Mouse (Mus musculus) lung, adult 2 months (tissue): ENCODE measurements around the gene D5Ertd579e. TPM values are rescaled to one million over a fixed set of nuclear protein-coding genes. Genes with fewer than 3 reads are reported as not detected.

ENCODE experiments used
- DNase-seq: peaks from one replicate; pipeline ENCODE4 v3.0.0; 2022
- H3K4me1 ChIP-seq: fragments of 200-500 bp; 2 replicates; pipeline ENCODE4 v1.6.1; 2011; ENCODE audit warnings: low read length; ENCODE audit not compliant: control insufficient read depth, insufficient read depth
- H3K4me3 ChIP-seq: fragments of 200-500 bp; replicated peaks from 2 replicates; pipeline ENCODE3; 2011; ENCODE audit warnings: low read depth, mild to moderate bottlenecking, control low read depth, low read length; ENCODE audit errors: extremely low read depth
- CTCF ChIP-seq: fragments of 200-500 bp; IDR thresholded peaks from 2 replicates; pipeline ENCODE4 v1.5.1; 2011; ENCODE audit warnings: mild to moderate bottlenecking, low read length, control low read depth; ENCODE audit not compliant: insufficient read depth
- POLR2A ChIP-seq: fragments of 200-500 bp; IDR thresholded peaks from 2 replicates; pipeline ENCODE4 v1.6.1; 2011; ENCODE audit warnings: low read depth, mild to moderate bottlenecking, control low read depth, low read length, borderline replicate concordance; ENCODE audit errors: extremely low read depth
- WGBS: fragments of 180-500 bp; shearing (Covaris S2); methylation state at CpG from one replicate; pipeline ENCODE4 v1.1.7; 2018; 5-methylcytosine and 5-hydroxymethylcytosine counted together
- polyA plus RNA-seq: library from polyadenylated mRNA; depleted of rRNA; stranded (reverse); fragments of >200 nt; gene quantifications from 2 replicates; pipeline ENCODE4 v1.2.3, GENCODE M21; 2012

Gene D5Ertd579e
- polyA plus RNA-seq, 1 experiment, result 23.3 TPM

DNA sequence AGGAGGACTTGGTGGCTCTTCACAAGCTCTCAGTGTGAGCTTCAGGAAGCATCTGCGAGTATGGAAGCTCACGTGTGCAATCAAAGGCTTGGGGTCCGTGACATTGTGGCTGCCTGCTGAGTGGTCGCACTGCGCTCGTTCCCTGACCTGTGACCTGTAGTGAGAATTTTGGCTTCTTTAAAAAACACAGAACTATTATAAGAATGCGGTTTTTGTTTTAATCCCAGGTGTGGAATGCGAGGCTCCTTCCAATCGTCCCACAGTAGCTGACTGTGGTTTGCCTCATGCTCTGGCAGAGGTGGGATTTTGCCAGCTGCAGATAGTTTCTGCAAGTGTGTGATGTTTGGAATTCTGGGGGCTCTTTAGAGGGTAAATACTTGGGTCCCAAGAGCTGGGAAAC lies 27.5 kb upstream of the D5Ertd579e start:
- no peak for DNase-seq
- Histone ChIP-seq H3K4me3 (no peak overlapping the region), H3K4me1 (peaks cover 7% of the 10 kb centered on the region; the same call in 1 of the 2 replicates)
- TF ChIP-seq CTCF (no peak), POLR2A (no peak)
- 67% methylated on average over 9 of the region's 9 CpGs for WGBS

DNA sequence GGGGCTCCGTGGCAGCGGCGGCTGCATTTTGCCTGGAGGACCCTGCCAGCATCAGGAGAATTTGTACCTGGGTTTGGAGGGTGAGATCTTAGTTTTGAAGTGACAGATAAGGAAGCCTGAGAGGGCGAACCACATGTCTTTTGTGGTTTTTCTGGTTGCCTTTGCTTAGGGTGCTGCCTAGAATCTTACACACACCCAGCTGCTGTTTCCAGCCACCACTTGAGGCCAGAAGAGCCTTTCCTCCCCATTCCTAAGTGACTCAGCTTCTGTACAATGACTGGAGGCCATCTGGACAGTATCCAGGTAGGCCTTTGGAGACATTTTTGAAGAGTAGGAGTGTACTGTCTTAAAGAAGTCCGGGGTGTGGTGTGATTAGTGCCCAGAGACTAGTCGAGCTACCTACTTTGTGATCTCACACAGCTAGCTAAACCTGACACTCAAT lies 26.6 kb upstream of the D5Ertd579e start:
- DNase-seq, result peak; percentile 66
- TF ChIP-seq POLR2A (no peak), CTCF (no peak)
- peaks cover 7% of the 10 kb centered on the region; the same call in 1 of the 2 replicates for H3K4me1 ChIP-seq
- WGBS, result 54% methylated on average over 6 of the region's 6 CpGs
- no peak overlapping the region for H3K4me3 ChIP-seq

DNA sequence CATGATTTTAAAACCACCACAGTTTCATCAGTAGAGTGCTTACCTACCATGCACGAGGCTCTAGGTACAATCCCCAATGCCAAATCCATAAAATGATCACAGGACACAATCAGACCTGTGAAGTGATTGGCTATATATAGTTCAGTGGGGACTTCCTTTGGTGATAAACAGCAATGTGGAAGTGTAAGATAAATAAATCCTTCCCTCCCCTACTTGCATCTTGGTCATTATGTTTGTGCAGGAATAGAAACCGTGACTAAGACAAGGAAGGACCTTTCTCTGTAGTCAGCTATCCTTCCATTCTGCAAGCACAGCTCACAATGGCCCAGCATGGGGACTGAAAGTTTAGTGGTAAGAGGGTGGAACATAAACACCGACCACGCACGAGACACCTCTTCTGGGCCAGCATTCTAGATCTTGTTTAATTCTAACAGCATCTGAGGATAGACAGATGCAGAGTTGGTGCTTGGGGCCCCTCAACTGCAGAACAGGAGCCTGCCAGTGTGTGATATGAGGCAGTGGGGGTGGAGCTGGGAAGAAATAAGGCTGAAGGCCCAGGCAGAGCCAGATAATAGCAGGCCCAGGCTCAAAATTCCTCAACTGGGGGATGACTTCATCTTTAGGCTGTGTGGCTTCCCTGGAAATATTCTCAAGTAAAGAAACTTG lies 25.0 kb upstream of the D5Ertd579e start:
- DNase-seq, result no peak
- H3K4me1 ChIP-seq, result peaks cover 3% of the 10 kb centered on the region; the same call in 1 of the 2 replicates
- H3K4me3 ChIP-seq, result no peak overlapping the region
- WGBS, result 48% methylated on average over 5 of the region's 5 CpGs
- no peak for TF ChIP-seq POLR2A
- TF ChIP-seq CTCF, result no peak

DNA sequence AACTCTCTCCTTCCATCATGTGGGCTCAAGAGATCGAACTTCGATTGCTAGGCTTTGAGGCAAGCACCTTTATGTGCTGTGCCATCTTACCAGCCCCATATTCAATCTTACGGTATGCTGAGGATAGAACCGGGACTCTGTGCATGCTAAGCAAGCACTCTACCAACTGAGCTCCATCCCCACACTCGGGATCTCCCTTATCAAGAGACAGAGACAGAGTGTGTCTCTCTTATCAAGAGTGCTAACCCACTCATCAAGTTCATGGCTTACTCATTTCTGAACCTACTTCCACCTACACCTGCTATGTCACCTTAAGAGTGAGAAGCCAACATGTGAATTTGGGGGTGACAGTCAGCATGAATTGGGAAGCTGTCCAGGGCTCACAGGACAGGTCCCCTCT lies 24.4 kb upstream of the D5Ertd579e start:
- DNase-seq, result no peak
- TF ChIP-seq POLR2A (no peak), CTCF (no peak)
- no peak overlapping the region for H3K4me3 ChIP-seq
- peaks cover 3% of the 10 kb centered on the region; the same call in 1 of the 2 replicates for H3K4me1 ChIP-seq
- 88% methylated on average over 5 of the region's 5 CpGs for WGBS

DNA sequence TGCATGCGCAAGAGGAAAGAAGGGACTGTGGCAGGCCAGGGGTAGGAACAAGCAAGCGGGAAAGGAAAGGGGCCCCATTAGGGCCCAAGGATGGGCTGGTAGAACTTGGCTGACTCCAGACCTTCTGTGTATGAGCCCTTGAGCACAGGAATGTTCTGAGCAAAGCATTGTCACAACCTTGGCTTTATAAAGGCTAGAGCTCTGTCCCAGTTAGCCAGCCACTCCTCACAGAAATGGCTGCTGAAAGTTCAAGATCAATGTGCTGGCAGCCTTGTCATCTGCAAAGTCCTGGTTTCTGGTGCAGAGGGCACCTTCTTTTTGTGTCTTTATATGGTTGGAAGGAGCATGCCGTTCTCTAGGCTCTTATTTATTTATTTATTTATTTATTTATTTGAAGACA lies 23.8 kb upstream of the D5Ertd579e start:
- H3K4me1 ChIP-seq, result peaks cover 3% of the 10 kb centered on the region; the same call in 1 of the 2 replicates
- DNase-seq, result no peak
- TF ChIP-seq CTCF, result no peak
- no peak for TF ChIP-seq POLR2A
- 79% methylated on average over 3 of the region's 3 CpGs for WGBS
- H3K4me3 ChIP-seq, result no peak overlapping the region

DNA sequence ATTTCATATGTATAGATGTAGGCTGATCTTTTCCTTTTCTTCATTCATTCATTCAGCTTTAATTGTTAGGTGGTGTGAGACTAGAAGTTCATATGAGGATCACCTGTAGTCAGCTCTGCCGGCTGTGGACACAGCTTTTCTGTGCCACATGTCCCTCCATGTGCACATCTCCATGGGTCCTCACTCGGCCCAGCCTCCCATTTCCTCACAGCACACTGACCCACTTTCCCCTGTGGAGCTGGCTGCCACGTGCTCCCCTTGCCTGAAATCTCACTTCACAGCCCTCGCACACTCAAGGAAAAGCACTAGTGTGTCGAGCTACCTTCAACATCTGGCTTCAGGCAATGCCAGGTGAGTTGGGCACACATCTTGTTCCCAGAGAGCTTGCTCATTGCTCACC lies 23.3 kb upstream of the D5Ertd579e start:
- TF ChIP-seq CTCF, result no peak
- TF ChIP-seq POLR2A, result no peak
- DNase-seq, result no peak
- H3K4me1 ChIP-seq, result peaks cover 3% of the 10 kb centered on the region; the same call in 1 of the 2 replicates
- no peak overlapping the region for H3K4me3 ChIP-seq
- WGBS, result 75% methylated on average over 5 of the region's 5 CpGs

DNA sequence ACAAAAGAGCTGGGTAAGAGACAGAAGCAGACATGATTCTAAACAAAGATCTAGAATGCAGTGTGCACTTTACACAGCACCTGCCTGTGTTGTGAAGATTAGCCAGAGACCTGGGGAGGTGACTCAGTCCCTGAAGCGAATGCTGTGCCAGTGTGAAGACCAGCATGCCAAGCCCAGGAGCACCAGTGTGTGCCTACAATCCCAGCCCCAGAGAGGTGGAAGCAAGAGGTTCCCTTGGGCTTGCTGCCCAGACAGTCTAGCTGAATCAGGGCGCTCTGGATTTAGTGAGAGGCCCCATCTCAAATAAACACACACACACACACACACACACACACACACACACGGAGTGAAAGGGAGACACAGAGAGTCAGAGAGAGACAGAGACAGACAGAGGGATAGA lies 22.1 kb upstream of the D5Ertd579e start:
- no peak for DNase-seq
- 67% methylated on average over 3 of the region's 3 CpGs for WGBS
- Histone ChIP-seq H3K4me3 (no peak overlapping the region), H3K4me1 (peaks cover 3% of the 10 kb centered on the region; the same call in 1 of the 2 replicates)
- no peak for TF ChIP-seq POLR2A
- no peak for TF ChIP-seq CTCF

DNA sequence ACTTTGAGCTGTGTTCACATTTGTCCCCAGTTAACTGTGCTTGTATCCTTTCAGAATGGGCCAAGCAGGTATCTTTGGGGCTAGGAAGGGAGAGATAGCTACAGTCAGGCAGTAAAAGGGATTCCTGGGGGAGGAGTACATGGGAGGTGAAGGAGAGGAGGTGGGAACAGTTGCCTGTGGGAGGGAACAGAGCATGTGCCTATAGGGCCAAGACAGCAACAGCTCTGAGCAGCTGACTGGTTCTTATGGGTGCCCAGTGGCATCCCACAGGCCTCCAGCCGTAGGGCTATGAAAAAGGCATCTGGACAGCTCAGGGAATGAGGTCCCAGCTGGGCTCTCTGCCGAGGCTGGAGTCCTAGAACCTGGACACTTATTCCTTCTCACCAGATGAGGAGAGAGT lies 21.0 kb upstream of the D5Ertd579e start:
- 76% methylated on average over 2 of the region's 2 CpGs for WGBS
- no peak for DNase-seq
- Histone ChIP-seq H3K4me1 (peaks cover 5% of the 10 kb centered on the region; the same call in 1 of the 2 replicates), H3K4me3 (no peak overlapping the region)
- no peak for TF ChIP-seq CTCF
- no peak for TF ChIP-seq POLR2A

DNA sequence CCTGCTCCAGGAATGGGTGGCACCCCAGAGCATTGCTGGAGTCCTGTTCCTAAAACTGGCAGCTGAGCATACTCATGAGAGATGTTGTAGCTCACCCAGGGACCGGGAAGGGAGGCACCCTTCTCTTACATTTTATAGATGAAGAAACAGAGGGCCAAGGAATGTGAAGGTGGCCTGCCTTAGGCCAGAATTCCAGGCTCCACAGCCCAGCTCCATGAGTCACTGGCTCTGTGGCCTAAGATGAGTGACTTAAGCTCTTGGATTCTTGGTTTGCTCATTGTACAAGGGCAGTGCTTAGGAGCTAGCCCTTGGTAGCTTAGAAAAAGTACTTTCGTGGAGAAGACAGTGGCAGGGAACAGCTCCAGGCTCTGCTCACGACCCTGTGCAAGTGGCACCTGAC lies 19.0 kb upstream of the D5Ertd579e start:
- Histone ChIP-seq H3K4me3 (no peak overlapping the region), H3K4me1 (peaks cover 5% of the 10 kb centered on the region; the same call in 1 of the 2 replicates)
- no peak for DNase-seq
- no peak for TF ChIP-seq CTCF
- TF ChIP-seq POLR2A, result no peak
- WGBS, result 55% methylated on average over 3 of the region's 3 CpGs

DNA sequence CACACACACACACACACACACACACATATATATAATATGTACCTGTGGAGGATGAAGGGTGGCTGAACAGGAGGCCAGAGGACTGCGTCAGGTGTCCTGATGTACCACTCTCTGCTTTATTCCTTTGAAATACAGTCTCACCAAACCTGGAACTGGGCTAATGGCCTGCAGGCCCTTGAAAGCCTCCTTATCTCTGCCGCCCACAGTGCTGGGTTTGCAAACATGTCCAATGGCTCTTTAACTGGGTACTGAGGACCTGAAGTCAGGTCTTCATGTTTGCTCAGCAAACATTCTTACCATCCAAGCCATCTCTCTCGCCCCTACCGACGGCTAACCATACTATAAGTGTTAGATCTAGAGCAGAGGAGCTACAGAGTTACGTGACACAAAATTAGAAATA lies 17.9 kb upstream of the D5Ertd579e start:
- DNase-seq, result no peak
- H3K4me1 ChIP-seq, result peaks cover 5% of the 10 kb centered on the region; the same call in 1 of the 2 replicates
- 63% methylated on average over 6 of the region's 6 CpGs for WGBS
- TF ChIP-seq CTCF, result no peak
- TF ChIP-seq POLR2A, result no peak
- H3K4me3 ChIP-seq, result no peak overlapping the region
